Mouse (Mus musculus) left cerebral cortex, adult 8-10 months (tissue): ENCODE data around the gene Fam19a4. TPM values are rescaled to one million over a fixed set of nuclear protein-coding genes. Genes with fewer than 3 reads are reported as not detected.
"Not testable (repeated sequence)": the region's sequence is repeated elsewhere in the genome, so short reads cannot be mapped to it uniquely, and the experiment has no call there.

ENCODE experiments used
- DNase-seq, 2 experiments: peaks; one replicate each; pipeline ENCODE4 v3.0.0; 2022; ENCODE audit warnings: low spot score in 2 of 2
- total RNA-seq, 4 experiments: library from RNA; stranded (reverse); gene quantifications; 2 replicates each; pipeline ENCODE4 v1.2.4; 2022

Gene Fam19a4
- total RNA-seq, 4 experiments from 2014 or later, result 0.35 to 0.67 (median 0.45) TPM

- DNase-seq, result no peak
Measured at GRCm38 (mm10) chr6:96977537-96977936, 82.7 kb downstream of the Fam19a4 start.

GRCm38 (mm10) chr6:96944796-96945195, 115.4 kb downstream of the Fam19a4 start:
- no peak for DNase-seq

GRCm38 (mm10) chr6:96935776-96936175, 124.4 kb downstream of the Fam19a4 start:
- DNase-seq, result no peak

GRCm38 (mm10) chr6:96909061-96909480, 151.1 kb downstream of the Fam19a4 start:
- DNase-seq, result no peak

- DNase-seq, result not testable (repeated sequence)
Measured at GRCm38 (mm10) chr6:96877105-96877504, 183.1 kb downstream of the Fam19a4 start.

GRCm38 (mm10) chr6:96876651-96877050, 183.6 kb downstream of the Fam19a4 start:
- DNase-seq, result not testable (repeated sequence)

- DNase-seq, result no peak
Measured at GRCm38 (mm10) chr6:96853065-96853464, 207.1 kb downstream of the Fam19a4 start.

- no peak for DNase-seq
Measured at GRCm38 (mm10) chr6:96843944-96844343, 216.3 kb downstream of the Fam19a4 start.

GRCm38 (mm10) chr6:96840634-96841033, 219.6 kb downstream of the Fam19a4 start:
- no peak for DNase-seq

GRCm38 (mm10) chr6:96826626-96827025, 233.6 kb downstream of the Fam19a4 start:
- DNase-seq, result no peak

GRCm38 (mm10) chr6:96802981-96803380, 257.2 kb downstream of the Fam19a4 start:
- DNase-seq, result no peak

GRCm38 (mm10) chr6:96798746-96799145, 261.5 kb downstream of the Fam19a4 start:
- no peak for DNase-seq

GRCm38 (mm10) chr6:96797451-96797850, 262.8 kb downstream of the Fam19a4 start:
- DNase-seq, result no peak

Other genes starting within 250 kb of the Fam19a4 start
- 10 to 100 TPM; 25.6 to 36.0 (median 27.4) TPM for gene Eogt, start 88.8 kb upstream of the Fam19a4 start, total RNA-seq
- gene Tmf1, start 118.7 kb upstream of the Fam19a4 start, total RNA-seq, result 10 to 100 TPM; 48.4 to 52.3 (median 50.0) TPM
- gene Uba3, start 145.2 kb upstream of the Fam19a4 start, total RNA-seq, result 10 to 100 TPM; 69.9 to 73.9 (median 72.3) TPM
- 100 to 1,000 TPM; 185 to 195 (median 192) TPM for gene Arl6ip5, start 150.3 kb upstream of the Fam19a4 start, total RNA-seq
- under 1 TPM in 2 of 4 experiments, not detected in 2; 0.27 to 0.33 TPM for gene Lmod3, start 192.3 kb upstream of the Fam19a4 start, total RNA-seq